Mouse (Mus musculus) ovary, postnatal 10 days (tissue): ENCODE measurements around the gene Peak1.

Source experiments
- DNase-seq: peaks from one replicate; pipeline ENCODE4 v3.0.0; 2022; ENCODE audit warnings: low spot score

Gene Peak1

GRCm38 (mm10) chr9:56415935-56416607 lies 1.8 kb downstream of the Peak1 start:
- no peak for DNase-seq

DNA sequence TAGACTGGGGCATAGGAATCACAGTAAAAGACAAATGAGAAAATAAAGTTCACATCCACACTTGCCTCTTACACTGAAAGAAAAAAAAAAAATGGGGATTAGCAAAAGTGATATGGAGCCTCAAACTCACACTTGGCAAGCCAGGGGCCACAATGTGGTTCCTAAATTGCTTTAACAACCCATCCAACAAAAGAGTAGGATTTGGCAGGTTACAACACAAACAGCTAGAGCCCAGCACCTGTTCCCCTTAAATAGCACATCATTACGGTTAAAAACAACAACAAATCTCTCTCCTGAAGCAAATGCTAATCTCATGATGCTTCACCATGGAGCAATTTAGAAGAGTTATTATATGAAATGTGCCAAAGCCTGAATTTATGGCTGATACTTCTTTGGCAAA lies 2.5 kb downstream of the Peak1 start:
- DNase-seq, result no peak

DNA sequence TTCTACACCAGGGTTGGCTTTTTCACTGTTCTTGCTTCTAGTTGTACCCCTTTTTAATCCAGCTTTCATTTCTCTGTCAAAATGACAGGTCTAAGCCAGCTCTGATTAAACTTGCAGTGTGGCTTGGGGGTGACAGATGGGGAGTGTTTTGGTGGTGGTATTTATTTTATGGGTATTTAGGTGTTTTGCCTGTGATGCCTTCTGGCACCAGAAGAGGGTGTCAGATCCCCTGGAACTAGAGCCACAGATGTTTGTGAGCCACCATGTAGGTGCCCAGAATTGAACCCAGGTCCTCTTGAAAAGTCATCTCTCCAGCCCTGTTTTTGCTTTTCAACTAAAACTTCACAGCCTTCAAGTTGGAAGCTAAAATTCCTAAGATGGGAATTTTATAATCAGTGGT lies 3.5 kb downstream of the Peak1 start:
- DNase-seq, result no peak

DNA sequence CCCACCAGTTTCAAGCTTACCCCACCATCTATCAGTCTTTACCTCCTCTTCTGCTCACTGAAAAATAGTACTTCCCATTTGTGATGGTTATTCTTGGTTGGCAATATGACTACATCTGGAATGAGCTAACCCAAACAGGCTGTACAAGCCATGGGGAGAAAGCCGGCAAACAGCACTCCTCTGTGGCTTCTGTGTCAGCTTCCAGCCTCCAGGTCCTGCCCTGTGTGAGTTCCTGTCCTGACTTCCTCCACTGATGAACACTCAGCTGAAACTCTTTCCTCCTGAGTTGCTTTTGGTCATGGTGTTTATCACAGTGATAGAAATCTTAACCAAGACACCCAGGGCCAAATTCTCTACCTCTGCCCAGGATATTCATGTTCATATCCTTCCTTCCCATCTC lies 5.2 kb downstream of the Peak1 start:
- no peak for DNase-seq

DNA sequence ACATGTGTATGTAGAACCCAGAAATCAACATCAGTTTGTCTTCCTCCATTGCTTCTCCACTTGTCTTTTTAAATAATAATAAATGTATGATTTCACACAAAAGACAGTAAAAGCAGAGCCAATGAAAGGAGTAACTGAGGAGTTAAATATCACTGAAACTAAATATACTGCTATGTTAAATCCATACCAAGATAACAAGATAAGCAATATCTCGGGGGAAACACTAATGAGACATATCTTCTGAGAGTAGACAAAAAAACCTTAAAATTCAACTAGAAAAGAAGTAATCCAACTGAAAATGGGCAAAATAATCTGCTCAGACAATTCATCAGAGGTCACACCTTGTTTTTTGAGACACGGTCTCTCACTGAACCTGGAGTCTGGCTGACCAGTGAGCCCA lies 7.9 kb downstream of the Peak1 start:
- no peak for DNase-seq

DNA sequence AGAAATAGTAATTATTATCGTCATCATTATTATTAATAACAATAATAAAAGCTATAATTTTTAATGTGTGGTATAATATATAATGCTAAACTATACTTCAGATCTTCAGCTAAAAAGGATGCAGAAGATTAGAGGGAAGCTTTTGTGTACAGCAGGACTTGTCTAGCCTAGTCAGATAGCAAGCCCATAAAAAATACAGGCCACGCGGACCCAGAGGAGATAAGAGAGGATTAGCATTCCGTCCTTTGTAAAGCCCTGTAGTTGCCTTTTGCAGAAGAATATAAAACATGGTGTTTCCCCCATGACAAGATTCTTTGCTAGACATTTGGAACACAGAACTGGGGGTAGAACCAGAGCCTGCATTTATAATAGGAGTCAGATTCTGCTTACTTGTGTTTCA lies 13.2 kb downstream of the Peak1 start:
- no peak for DNase-seq

DNA sequence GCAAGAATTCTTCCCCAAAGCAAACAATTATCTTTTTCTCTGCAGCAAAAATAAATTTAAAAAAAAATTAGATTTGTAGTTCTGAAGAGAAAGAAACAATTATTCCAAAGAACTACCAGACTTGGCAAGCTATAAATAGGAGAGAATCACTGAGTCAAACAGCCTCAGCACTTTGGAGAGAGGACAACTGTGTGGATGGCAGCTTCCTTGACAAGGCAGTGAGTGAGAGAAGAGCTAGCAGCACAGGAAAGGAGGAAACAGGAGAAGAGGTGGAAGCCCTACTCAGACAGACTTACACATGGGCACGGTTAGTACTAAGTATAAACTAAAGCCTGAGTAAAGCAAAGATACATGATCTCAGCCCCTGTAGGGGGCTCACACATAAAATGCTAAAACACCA lies 21.6 kb downstream of the Peak1 start:
- DNase-seq, result no peak

DNA sequence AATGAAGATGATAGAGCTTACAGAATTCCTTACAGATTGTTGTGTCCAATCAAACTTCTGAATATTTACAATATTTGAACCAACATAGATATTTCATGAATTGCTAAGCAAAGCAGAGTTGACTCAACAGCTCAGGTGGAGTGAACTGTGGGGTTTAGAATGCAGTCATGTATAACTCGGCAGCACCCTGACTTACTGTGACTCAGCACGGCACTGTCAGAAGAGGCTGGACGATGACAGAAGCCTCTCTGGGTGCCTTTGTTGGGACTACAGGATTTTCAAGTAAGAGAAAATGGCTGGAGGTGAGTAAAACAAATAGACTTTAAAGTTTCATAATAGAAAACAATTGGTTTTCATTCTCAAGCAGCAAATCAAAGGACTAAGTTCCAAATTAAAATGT lies 25.0 kb downstream of the Peak1 start:
- DNase-seq, result no peak

DNA sequence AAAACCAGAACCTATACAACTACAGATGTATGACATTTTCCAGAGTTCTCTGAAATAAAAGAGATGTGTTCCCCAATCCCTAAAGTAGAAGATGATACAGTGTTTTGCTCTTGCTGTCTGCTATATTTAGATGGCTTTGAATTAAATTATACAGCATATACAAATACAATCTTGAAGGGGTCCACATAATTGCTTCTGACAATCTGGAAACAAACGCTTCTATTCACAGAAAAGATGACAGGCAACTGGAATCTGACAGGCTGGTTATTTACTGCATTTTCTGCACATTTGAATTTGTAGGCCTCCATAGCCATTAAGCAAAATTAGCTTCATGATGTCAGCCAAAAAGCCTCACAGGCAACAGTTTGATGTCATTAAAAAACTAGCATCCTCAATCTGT lies 35.1 kb downstream of the Peak1 start:
- DNase-seq, result no peak

DNA sequence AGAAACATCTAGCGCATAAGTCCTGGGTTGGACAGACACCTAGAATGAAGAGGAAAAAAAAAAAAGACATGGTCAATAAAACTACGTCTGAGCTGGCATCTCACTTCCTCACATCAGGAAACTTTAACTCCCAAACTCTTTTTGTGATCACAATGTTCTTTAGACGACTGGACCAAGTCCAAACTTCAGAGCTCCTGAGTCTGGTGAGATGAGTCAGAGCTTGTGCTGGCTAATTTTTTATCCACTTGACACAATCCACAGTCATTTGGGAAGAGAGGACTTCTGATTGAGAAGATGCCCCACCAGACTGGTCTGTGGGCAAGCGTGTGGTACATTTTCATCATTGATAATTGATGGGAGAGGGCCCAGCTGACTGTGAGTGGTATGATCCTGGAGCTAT lies 43.5 kb downstream of the Peak1 start:
- no peak for DNase-seq

- no peak for DNase-seq
Observed at GRCm38 (mm10) chr9:56370710-56371109, 47.2 kb downstream of the Peak1 start.

DNA sequence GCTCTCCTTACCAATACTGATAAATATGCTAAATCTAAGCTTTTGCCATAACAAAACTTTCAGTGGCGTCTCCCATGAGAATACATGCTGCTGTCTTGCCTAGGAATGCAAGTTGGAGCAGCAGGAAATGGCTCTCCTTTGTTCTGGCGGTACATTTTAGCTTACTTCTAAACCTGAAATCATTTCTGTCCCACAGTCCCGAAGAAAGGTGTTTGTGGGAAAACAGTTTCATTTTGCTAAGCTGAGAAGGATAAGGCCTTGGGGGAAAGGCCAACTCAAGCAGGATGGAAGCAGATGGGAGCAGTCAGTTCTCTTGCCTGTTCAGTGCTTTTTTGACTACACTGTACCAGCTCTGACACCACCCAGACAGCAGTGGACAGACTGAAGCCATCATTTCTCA lies 49.1 kb downstream of the Peak1 start:
- no peak for DNase-seq

- no peak for DNase-seq
Observed at GRCm38 (mm10) chr9:56363306-56363705, 54.6 kb downstream of the Peak1 start.

DNA sequence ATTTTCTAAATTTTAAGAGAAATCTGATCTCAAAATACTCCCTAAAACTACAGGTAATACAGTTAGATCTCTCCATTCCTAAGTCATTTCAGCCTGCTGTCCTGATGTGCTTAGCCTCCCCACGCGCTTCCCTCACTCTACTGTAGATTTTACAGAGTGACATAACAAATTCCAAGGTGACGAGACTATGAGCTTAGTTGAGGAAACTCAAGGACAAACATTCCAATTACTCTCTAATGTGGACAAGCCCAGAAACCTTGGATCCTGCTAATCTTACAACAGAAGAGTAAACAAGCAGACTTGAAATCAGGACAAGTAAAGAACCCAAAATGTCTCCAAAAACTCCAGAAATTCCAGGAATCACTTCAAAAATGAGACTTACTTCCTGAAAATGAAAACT lies 58.6 kb downstream of the Peak1 start:
- no peak for DNase-seq

- no peak for DNase-seq
Observed at GRCm38 (mm10) chr9:56355186-56355585, 62.7 kb downstream of the Peak1 start.

DNA sequence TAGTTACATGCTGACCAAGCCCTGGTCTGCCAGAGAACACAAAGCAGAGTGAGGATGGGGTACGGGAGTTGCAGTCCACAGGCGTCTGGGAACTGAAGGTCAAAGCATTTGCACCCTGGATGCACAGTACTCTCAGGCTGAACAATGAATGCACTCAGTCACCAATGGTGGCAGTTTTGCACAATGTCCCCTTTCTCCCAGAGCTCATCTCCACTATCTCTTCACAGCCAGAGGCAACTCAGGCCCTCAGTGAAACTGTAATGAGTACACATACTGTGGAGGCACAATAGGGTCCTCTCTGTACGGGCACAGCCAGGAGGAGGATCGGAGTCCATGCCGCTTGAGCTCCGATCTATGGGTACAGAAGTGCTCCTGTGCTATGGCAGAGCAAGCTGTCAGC lies 71.5 kb downstream of the Peak1 start:
- no peak for DNase-seq

- no peak for DNase-seq
Observed at GRCm38 (mm10) chr9:56339426-56340195, 78.3 kb downstream of the Peak1 start.

GRCm38 (mm10) chr9:56334363-56334762 lies 83.5 kb downstream of the Peak1 start:
- DNase-seq, result no peak

DNA sequence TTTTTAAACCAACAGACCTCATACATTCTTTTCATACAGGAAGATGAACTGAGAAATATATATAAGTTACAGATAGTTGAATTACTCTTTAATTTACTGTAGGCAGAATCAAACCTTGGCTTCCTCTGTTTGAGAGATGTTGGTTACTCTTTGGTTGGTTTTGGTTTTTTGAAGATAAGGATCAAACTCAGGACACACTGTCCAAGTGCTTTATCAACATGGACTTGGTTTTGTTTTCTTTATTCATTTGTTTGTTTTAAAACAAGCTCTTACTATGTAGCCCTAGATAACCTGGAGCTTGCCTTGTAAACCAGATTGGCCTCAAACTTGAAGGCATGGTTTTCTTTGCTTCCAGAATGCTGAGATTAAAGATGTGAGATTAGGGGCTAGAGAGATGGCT lies 85.1 kb downstream of the Peak1 start:
- no peak for DNase-seq

GRCm38 (mm10) chr9:56326511-56327005 lies 91.3 kb downstream of the Peak1 start:
- DNase-seq, result no peak

DNA sequence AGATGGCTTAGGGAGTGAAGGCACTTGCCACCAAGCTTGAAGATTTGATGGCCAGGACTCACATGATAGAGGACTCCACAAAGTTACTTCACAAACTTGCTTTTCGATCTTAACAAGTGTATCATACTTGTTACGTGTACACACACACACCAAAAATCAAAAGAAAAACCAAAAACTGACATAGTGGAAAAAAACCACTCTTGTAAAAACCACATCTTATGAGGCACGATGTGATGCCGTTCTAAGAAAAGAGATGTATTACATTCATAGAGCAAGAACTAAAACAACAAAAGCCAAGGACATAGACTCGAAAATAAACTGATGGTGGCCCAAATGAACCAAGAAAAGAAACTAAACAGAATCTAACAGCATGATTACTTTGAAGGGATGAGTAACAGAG lies 92.1 kb downstream of the Peak1 start:
- DNase-seq, result no peak

DNA sequence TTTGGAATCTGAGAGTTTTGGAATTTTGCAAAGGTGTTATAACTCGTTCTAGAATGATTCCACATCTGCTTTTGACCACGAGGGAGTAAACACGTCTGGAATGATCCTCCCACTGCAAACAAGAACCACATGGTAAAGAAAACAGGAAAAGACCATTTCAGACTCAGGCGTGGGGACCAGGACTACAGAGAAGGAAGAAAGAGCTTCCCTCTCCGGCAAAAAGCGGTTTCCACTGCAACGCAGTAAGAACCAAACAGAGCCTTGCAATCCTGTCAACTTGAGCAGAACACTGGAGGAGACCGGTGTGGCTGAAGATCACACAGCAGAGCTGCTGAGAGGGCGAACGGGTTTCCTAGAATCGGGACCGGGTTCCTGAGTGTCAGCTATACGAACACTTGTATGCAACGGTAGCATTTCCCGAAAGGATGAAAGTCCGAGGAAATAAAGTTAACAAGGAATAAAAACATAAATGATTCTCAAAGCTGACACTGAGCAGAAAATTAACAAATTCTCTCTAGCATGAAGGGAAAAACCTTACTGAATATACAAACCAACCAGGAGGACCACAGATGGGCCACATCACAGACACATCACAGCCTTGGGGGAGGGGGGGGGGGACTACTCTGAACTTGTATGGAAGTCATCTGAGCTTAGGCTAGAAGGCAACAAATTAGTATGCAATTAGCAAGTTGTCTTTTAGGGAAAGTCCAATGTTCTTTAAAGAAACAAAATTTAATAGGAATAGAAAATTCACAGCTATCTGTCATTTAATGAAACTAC lies 93.1 kb downstream of the Peak1 start:
- DNase-seq, result no peak

DNA sequence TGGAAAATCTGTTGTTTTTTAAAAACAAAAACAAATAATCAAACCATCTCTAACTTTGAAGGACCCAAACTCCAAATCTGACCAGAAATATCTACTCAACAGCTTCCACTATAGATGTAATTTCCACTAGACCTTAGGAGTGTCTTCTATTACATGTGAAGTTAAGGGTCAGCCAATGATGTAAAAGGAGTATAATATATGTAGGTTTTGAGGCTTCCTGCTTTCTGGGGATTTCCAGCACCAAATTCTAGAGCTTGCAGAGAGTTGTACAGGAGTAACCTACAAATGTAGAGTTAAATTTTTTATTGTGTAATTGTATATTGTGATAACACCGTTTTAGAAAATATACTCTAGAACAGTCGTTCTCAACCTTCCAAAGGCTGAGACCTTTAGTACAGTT lies 96.6 kb downstream of the Peak1 start:
- DNase-seq, result no peak
